Mouse (Mus musculus) intestine, postnatal 0 days (tissue): Measurements from ENCODE around the gene Ep400. TPM values are rescaled to one million over a fixed set of nuclear protein-coding genes. Genes with fewer than 3 reads are reported as not detected.

Source experiments
- ATAC-seq: fragments of 200-750 bp; cut with Nextera tagmentation; 2 replicates; pipeline ENCODE4 v1.8.0; 2017; ENCODE audit warnings: mild to moderate bottlenecking, moderate TSS enrichment, moderate library complexity
- H3K27ac ChIP-seq: fragments of 300-500 bp; sonication (generic); 2 replicates; pipeline ENCODE4 v1.5.1; 2014; ENCODE audit warnings: mild to moderate bottlenecking, low read depth, low read length, moderate library complexity
- H3K27me3 ChIP-seq: fragments of 300-500 bp; sonication (generic); replicated peaks from 2 replicates; pipeline ENCODE4 v1.6.1; 2014; ENCODE audit warnings: low read length, mixed read lengths; ENCODE audit not compliant: control insufficient read depth, insufficient read depth
- H3K36me3 ChIP-seq: fragments of 300-500 bp; sonication (generic); 2 replicates; pipeline ENCODE4 v1.6.1; 2014; ENCODE audit warnings: mild to moderate bottlenecking, moderate library complexity; ENCODE audit not compliant: control insufficient read depth, insufficient read depth
- H3K4me1 ChIP-seq: fragments of 300-500 bp; sonication (generic); replicated peaks from 2 replicates; pipeline ENCODE4 v1.6.1; 2014; ENCODE audit warnings: antibody characterized with exemption, low read length, mixed read lengths; ENCODE audit not compliant: control insufficient read depth, insufficient read depth
- H3K4me2 ChIP-seq: fragments of 300-500 bp; sonication (generic); replicated peaks from 2 replicates; pipeline ENCODE4 v1.6.1; 2014; ENCODE audit warnings: low read depth, mild to moderate bottlenecking, moderate library complexity
- H3K4me3 ChIP-seq: fragments of 300-500 bp; sonication (generic); 2 replicates; pipeline ENCODE4 v1.5.1; 2014; ENCODE audit warnings: low read depth, low read length
- H3K9ac ChIP-seq: fragments of 300-500 bp; sonication (generic); 2 replicates; pipeline ENCODE4 v1.6.1; 2014; ENCODE audit warnings: mild to moderate bottlenecking, low read depth, low read length
- H3K9me3 ChIP-seq: fragments of 300-500 bp; sonication (generic); 2 replicates; pipeline ENCODE4 v1.6.1; 2016; ENCODE audit warnings: mixed run types; ENCODE audit not compliant: control insufficient read depth
- CTCF ChIP-seq: sonication (generic); IDR thresholded peaks from 2 replicates; pipeline ENCODE4 v1.5.1; 2016; ENCODE audit warnings: low read depth, mild to moderate bottlenecking, control low read depth, antibody characterized with exemption, moderate library complexity
- WGBS: fragments of 180-500 bp; shearing (Covaris S2); extraction: QIAGEN DNeasy Blood & Tissue Kit; methylation state at CpG from one replicate; pipeline ENCODE4 v1.1.7; 2014; 5-methylcytosine and 5-hydroxymethylcytosine counted together
- polyA plus RNA-seq: library from polyadenylated mRNA; unstranded; fragments of >200 nt; fragmentation: Nextera tagmentation; extraction: Ambion mirVana; gene quantifications from 2 replicates; pipeline ENCODE4 v1.2.1, GENCODE M21; 2015

Ep400 gene
- polyA plus RNA-seq, 1 experiment from 2014 or later, result 13.1 TPM

GRCm38 (mm10) chr5:110780761-110781528, 10.4 kb upstream of the Ep400 start:
- TF ChIP-seq CTCF, result no peak
- peaks cover 24% of the 10 kb centered on the region for H3K36me3 ChIP-seq

GRCm38 (mm10) chr5:110779998-110780760, 9.7 kb upstream of the Ep400 start, which contains the start of gene Pus1:
TSS of gene Pus1 (minus strand) at chr5:110780659.
- 0 out of 2 replicates have a peak, but pooled peaks cover 3% of the 10 kb centered on the region for H3K4me1 ChIP-seq
- peak within 1 kb of the TSS; percentile 72 for H3K4me2 ChIP-seq
- H3K27ac ChIP-seq, result peak within 1 kb of the TSS; percentile 78
- no peaks in the 10 kb centered on the region for H3K27me3 ChIP-seq
- peak; percentile 90 for ATAC-seq
- peak within 1 kb of the TSS; percentile 74 for H3K9ac ChIP-seq
- TF ChIP-seq CTCF, result no peak
- peaks cover 21% of the 10 kb centered on the region for H3K36me3 ChIP-seq
- WGBS, result under 1% methylated on average over 57 of the region's 57 CpGs
- H3K9me3 ChIP-seq, result no peaks in the 10 kb centered on the region
- peak within 1 kb of the TSS; percentile 75 for H3K4me3 ChIP-seq

More at GRCm38 (mm10) chr5:110780761-110781528, 10.4 kb upstream of the Ep400 start:
- no peak for ATAC-seq
- H3K9me3 ChIP-seq, result no peaks in the 10 kb centered on the region
- WGBS, result 54% methylated on average over 10 of the region's 10 CpGs
- H3K4me2 ChIP-seq, result peak overlapping the region; percentile 72
- 0 out of 2 replicates have a peak, but pooled peaks cover 3% of the 10 kb centered on the region for H3K4me1 ChIP-seq
- no peaks in the 10 kb centered on the region for H3K27me3 ChIP-seq
- H3K27ac ChIP-seq, result peak overlapping the region; percentile 78
- H3K4me3 ChIP-seq, result peak overlapping the region; percentile 75
- H3K9ac ChIP-seq, result peak overlapping the region; percentile 74

- H3K9me3 ChIP-seq, result no peaks in the 10 kb centered on the region
- H3K27me3 ChIP-seq, result no peaks in the 10 kb centered on the region
- H3K4me1 ChIP-seq, result 0 out of 2 replicates have a peak, but pooled peaks cover 3% of the 10 kb centered on the region
- peak overlapping the region; percentile 72 for H3K4me2 ChIP-seq
- H3K4me3 ChIP-seq, result peak overlapping the region; percentile 75
- 0 out of 2 replicates have a peak, but pooled peaks have one; percentile 3 for ATAC-seq
- peak overlapping the region; percentile 78 for H3K27ac ChIP-seq
- TF ChIP-seq CTCF, result no peak
- 13% methylated on average over 15 of the region's 15 CpGs for WGBS
- peaks cover 25% of the 10 kb centered on the region for H3K36me3 ChIP-seq
- H3K9ac ChIP-seq, result peak overlapping the region; percentile 74
These were observed 8.9 kb upstream of the Ep400 start for GRCm38 (mm10) chr5:110779276-110779997.

DNA sequence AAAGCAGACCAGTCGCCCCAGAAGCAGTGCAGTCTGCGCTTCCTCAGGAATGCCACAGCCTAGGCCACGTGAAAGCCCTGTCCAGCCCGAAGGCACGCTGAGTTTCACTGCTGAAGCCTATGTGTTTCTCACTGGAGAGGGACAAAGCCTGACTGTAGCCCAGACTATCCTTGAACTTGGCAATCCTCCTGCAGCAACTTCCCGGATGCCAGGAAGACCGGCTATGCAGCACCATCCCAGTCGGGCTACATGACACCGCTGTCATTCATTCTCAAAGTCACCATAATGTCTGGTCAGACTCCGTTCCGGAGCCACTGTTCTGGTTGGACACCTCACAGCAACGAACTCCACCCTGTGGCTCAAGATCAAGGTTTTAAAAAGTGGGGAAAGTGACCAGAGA, 7.7 kb upstream of the Ep400 start:
- Histone ChIP-seq H3K4me1 (0 out of 2 replicates have a peak, but pooled peaks cover 3% of the 10 kb centered on the region), H3K4me3 (no peak overlapping the region), H3K9me3 (no peaks in the 10 kb centered on the region), H3K9ac (no peak overlapping the region), H3K27me3 (no peaks in the 10 kb centered on the region), H3K36me3 (peaks cover 33% of the 10 kb centered on the region), H3K27ac (no peak overlapping the region), H3K4me2 (no peak overlapping the region)
- no peak for ATAC-seq
- no peak for TF ChIP-seq CTCF
- WGBS, result 85% methylated on average over 12 of the region's 12 CpGs

GRCm38 (mm10) chr5:110776141-110776540, 5.6 kb upstream of the Ep400 start:
- no peaks in the 10 kb centered on the region for H3K27me3 ChIP-seq
- no peak overlapping the region for H3K9ac ChIP-seq
- H3K27ac ChIP-seq, result no peak overlapping the region
- 0 out of 2 replicates have a peak, but pooled peaks cover 3% of the 10 kb centered on the region for H3K4me1 ChIP-seq
- no peaks in the 10 kb centered on the region for H3K9me3 ChIP-seq
- WGBS, result 88% methylated on average over 2 of the region's 2 CpGs
- no peak overlapping the region for H3K4me3 ChIP-seq
- ATAC-seq, result no peak
- no peak overlapping the region for H3K4me2 ChIP-seq
- H3K36me3 ChIP-seq, result peaks cover 36% of the 10 kb centered on the region
- no peak for TF ChIP-seq CTCF
